Mouse (Mus musculus) heart, embryonic 14.5 days (tissue): Measurements from ENCODE around the gene Emg1. TPM values are rescaled to one million over a fixed set of nuclear protein-coding genes. Genes with fewer than 3 reads are reported as not detected.
A peak's percentile ranks its signal among the peaks of the same experiment; 100 is the strongest.

Experiments used
- ATAC-seq: fragments of 200-750 bp; cut with Nextera tagmentation; 2 replicates; pipeline ENCODE4 v1.8.0; 2017; ENCODE audit warnings: low read depth, moderate TSS enrichment; ENCODE audit not compliant: insufficient number of reproducible peaks, insufficient read depth, low FRiP score
- H3K27ac ChIP-seq, 2 experiments: fragments of 200-500 bp in 1 of 2; fragments of 300-500 bp in 1 of 2; sonication (generic) in 1 of 2; replicated peaks in 1 of 2; 2 replicates each; pipeline ENCODE4 v1.5.1; 2012 to 2014; ENCODE audit warnings: low read depth in 2 of 2, low read length in 2 of 2, control low read depth in 1 of 2, mild to moderate bottlenecking in 1 of 2, mixed read lengths in 1 of 2; ENCODE audit not compliant: control insufficient read depth in 1 of 2, insufficient read depth in 1 of 2
- H3K27me3 ChIP-seq: fragments of 300-500 bp; sonication (generic); 2 replicates; pipeline ENCODE4 v1.6.1; 2014; ENCODE audit warnings: mild to moderate bottlenecking, low read length, control low read depth; ENCODE audit not compliant: control insufficient read depth, insufficient read depth
- H3K36me3 ChIP-seq: fragments of 300-500 bp; sonication (generic); 2 replicates; pipeline ENCODE4 v1.6.1; 2014; ENCODE audit warnings: mild to moderate bottlenecking, control low read depth, low read length, mixed read lengths; ENCODE audit not compliant: control insufficient read depth, insufficient read depth
- H3K4me1 ChIP-seq, 2 experiments: fragments of 200-500 bp in 1 of 2; fragments of 300-500 bp in 1 of 2; sonication (generic) in 1 of 2; 2 replicates each; pipeline ENCODE4 v1.6.1; 2012 to 2014; ENCODE audit warnings: low read length in 2 of 2, control low read depth in 1 of 2, mixed read lengths in 1 of 2; ENCODE audit not compliant: control insufficient read depth in 2 of 2, insufficient read depth in 2 of 2
- H3K4me2 ChIP-seq: fragments of 300-500 bp; sonication (generic); 2 replicates; pipeline ENCODE4 v1.6.1; 2014; ENCODE audit warnings: mild to moderate bottlenecking, low read length
- H3K4me3 ChIP-seq, 2 experiments: fragments of 200-500 bp in 1 of 2; fragments of 300-500 bp in 1 of 2; sonication (generic) in 1 of 2; 2 replicates each; pipeline ENCODE4 v1.5.1; 2012 to 2014; ENCODE audit warnings: low read length in 2 of 2, mild to moderate bottlenecking in 2 of 2, control low read depth in 1 of 2, low read depth in 1 of 2, moderate library complexity in 1 of 2; ENCODE audit not compliant: control insufficient read depth in 1 of 2, insufficient read depth in 1 of 2
- H3K9ac ChIP-seq: fragments of 300-500 bp; sonication (generic); 2 replicates; pipeline ENCODE4 v1.6.1; 2014; ENCODE audit warnings: mild to moderate bottlenecking, low read length
- H3K9me3 ChIP-seq: fragments of 300-500 bp; sonication (generic); 2 replicates; pipeline ENCODE4 v1.6.1; 2016; ENCODE audit warnings: low read length, control low read depth; ENCODE audit not compliant: control insufficient read depth
- WGBS: fragments of 180-500 bp; shearing (Covaris S2); extraction: QIAGEN DNeasy Blood & Tissue Kit; methylation state at CpG from one replicate; pipeline ENCODE4 v1.1.7; 2014; 5-methylcytosine and 5-hydroxymethylcytosine counted together
- polyA plus RNA-seq: library from polyadenylated mRNA; unstranded; fragments of >200 nt; fragmentation: Nextera tagmentation; extraction: Ambion mirVana; gene quantifications from 2 replicates; pipeline ENCODE4 v1.2.1, GENCODE M21; 2014

Gene Emg1
- polyA plus RNA-seq, 1 experiment from 2014 or later: 117 TPM

DNA sequence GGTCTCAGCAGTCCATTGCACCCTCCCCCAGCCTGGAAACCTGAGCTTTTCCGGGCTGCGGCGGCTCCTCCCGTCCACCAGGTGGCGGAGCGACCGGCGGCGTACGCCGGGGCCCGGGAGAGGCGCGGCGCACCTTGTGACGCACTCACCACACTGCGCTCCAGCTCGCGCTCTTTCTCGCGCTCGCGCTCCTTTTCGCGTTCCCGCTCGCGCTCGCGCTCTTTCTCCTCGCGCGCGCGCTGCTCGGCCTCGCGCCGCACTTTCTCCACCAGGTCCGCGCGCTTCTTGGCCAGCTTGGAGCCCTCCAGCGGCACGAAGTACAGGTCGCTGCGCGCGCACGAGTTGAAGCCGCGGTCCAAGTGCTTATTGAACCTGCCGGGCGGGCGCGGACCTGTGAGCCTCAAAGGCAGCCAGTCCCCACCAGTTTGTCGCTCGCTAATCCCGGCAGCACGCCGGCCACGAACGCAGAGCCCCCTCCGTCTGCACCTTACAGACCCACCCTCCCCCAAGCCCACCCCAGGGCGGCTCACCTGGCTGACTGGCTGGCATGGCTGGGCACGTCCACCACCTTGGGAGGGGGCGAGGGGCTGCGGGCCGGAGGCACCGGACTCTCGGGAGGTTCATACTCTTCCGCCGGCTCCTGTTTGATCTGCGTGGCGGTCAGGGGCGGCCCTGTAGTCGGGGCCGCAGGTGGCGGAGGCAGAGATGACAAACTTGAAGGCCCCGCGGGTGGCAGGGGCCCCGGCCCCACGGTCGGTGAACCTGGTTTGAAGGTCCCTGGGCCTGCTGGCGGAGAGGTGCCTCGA, 33.7 kb upstream of the Emg1 start:
- Histone ChIP-seq H3K4me1 (peaks cover 9 to 22% of the 10 kb centered on the region in 2 experiments), H3K36me3 (peaks cover 63% of the 10 kb centered on the region)
- under 1% methylated on average over 84 of the region's 85 CpGs for WGBS

GRCm38 (mm10) chr6:124744755-124745321, 32.9 kb upstream of the Emg1 start:
- ATAC-seq: no peak
- peak overlapping the region; percentile 98 for H3K4me2 ChIP-seq
- WGBS: 71% methylated on average over 26 of the region's 26 CpGs
- H3K27me3 ChIP-seq: no peaks in the 10 kb centered on the region
- H3K9ac ChIP-seq: peak overlapping the region; percentile 70
- peak overlapping the region; percentile 24 to 58 for H3K4me3 ChIP-seq
- H3K27ac ChIP-seq: peak overlapping the region; percentile 52 to 56; a peak in 2 of 4 replicates
- H3K4me1 ChIP-seq: peaks cover 11 to 25% of the 10 kb centered on the region in 2 experiments
- no peaks in the 10 kb centered on the region for H3K9me3 ChIP-seq
- peaks cover 60% of the 10 kb centered on the region for H3K36me3 ChIP-seq

More for the DNA sequence above, 33.7 kb upstream of the Emg1 start:
- Histone ChIP-seq H3K9ac (peak overlapping the region; percentile 93), H3K27me3 (no peaks in the 10 kb centered on the region), H3K4me2 (peak overlapping the region; percentile 98), H3K9me3 (no peaks in the 10 kb centered on the region), H3K4me3 (peak overlapping the region; percentile 42 to 58), H3K27ac (peak overlapping the region; percentile 52 to 83)
- peak; percentile 79 for ATAC-seq

DNA sequence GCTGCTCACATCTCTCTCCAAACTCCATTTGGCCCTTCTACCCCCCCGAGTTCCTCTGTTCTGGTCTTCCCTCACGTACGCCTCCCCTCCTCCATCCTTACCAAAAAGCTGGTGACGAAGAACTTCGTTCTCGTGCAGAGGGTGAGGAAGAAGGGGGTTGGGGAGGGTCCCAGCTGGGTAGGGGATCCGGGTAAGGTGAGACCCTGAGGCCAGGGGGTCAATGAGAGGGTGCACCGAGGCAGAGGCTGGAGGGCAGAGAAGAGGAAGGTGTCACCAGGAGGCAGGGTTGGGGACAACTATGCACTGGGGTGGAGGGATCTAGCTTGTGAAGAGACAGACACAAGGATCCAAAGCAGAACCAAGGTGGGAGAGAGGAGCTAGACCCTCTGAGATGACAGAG, 31.7 kb upstream of the Emg1 start:
- Histone ChIP-seq H3K4me2 (no peak overlapping the region), H3K27ac (no peak overlapping the region), H3K9ac (no peak overlapping the region), H3K4me3 (no peak overlapping the region), H3K9me3 (no peaks in the 10 kb centered on the region), H3K27me3 (no peaks in the 10 kb centered on the region), H3K4me1 (peaks cover 15 to 36% of the 10 kb centered on the region in 2 experiments), H3K36me3 (peaks cover 53% of the 10 kb centered on the region)
- WGBS: 89% methylated on average over 8 of the region's 8 CpGs
- no peak for ATAC-seq

- no peak for ATAC-seq
- H3K27me3 ChIP-seq: no peaks in the 10 kb centered on the region
- H3K4me2 ChIP-seq: no peak overlapping the region
- no peak overlapping the region for H3K9ac ChIP-seq
- H3K9me3 ChIP-seq: no peaks in the 10 kb centered on the region
- WGBS: 88% methylated on average over 15 of the region's 15 CpGs
- H3K36me3 ChIP-seq: peaks cover 46% of the 10 kb centered on the region
- H3K27ac ChIP-seq: no peak overlapping the region
- peaks cover 16 to 39% of the 10 kb centered on the region in 2 experiments for H3K4me1 ChIP-seq
- no peak overlapping the region for H3K4me3 ChIP-seq
Observed at GRCm38 (mm10) chr6:124742839-124743514, 31.0 kb upstream of the Emg1 start.

GRCm38 (mm10) chr6:124741842-124742241, 29.9 kb upstream of the Emg1 start:
- ATAC-seq: no peak
- H3K36me3 ChIP-seq: peaks cover 35% of the 10 kb centered on the region
- H3K9me3 ChIP-seq: no peaks in the 10 kb centered on the region
- peaks cover 16 to 39% of the 10 kb centered on the region in 2 experiments for H3K4me1 ChIP-seq
- no peaks in the 10 kb centered on the region for H3K27me3 ChIP-seq
- H3K27ac ChIP-seq: peak overlapping the region; percentile 95 to 99
- 69% methylated on average over 3 of the region's 3 CpGs for WGBS
- H3K9ac ChIP-seq: peak overlapping the region; percentile 91
- peak overlapping the region; percentile 88 for H3K4me2 ChIP-seq
- peak overlapping the region; percentile 16 to 66 for H3K4me3 ChIP-seq

DNA sequence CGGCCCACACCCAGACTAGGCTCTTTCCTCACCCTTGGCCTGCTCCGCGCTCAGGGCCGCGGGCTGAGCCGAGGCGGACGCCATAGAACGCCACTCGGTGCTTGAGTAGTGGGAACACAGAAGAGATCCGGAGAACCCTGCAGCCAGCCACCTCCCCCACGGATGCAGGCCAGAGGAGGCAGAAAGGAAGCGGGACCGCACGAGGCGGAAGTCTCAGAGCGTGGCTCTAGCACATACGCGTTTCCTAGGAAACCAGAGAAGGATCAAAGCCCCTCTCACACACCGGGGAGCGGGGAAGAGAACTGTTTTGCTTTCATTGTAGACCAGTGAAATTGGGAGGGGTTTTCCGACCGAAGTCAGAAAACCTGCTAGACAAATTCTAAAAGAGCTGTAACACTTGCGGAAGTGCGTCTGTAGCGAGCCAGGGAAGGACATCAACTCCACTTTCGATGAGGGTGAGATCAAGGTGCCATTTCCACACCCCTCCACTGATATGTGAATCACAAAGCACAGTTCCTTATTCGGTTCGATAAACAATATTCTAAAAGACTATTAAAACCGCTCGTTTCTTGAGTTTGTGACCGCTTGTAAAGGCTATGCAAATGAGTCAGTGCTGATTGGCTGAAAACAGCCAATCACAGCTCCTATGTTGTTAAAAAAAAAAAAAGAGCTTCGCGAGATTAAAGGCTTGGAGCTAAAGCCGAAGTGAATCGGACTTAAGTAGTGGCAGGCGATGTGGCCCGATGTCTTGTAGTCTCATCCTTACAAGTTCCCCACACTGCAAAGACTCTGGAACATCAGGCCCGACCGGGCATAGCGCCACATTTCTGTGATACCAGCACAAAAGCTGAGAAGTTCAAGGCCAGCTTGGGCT, 29.1 kb upstream of the Emg1 start, which contains the start of gene Grcc10:
Gene Grcc10 (minus strand): TSS at position 487 of the 874 bp plus-strand sequence.
- Histone ChIP-seq H3K9ac (peak within 1 kb of the TSS; percentile 91), H3K27ac (peak within 1 kb of the TSS; percentile 95 to 99), H3K9me3 (no peaks in the 10 kb centered on the region), H3K36me3 (peaks cover 33% of the 10 kb centered on the region), H3K4me2 (peak within 1 kb of the TSS; percentile 88), H3K27me3 (no peaks in the 10 kb centered on the region), H3K4me1 (peaks cover 9 to 32% of the 10 kb centered on the region in 2 experiments), H3K4me3 (peak within 1 kb of the TSS; percentile 58 to 66)
- under 1% methylated on average over 41 of the region's 41 CpGs for WGBS
- ATAC-seq: peak; percentile 68
